Mouse (Mus musculus) bone marrow, adult 2 months (tissue): ENCODE data around the gene Bbs4.

Experiments used
- CTCF ChIP-seq: fragments of 200-500 bp; IDR thresholded peaks from 2 replicates; pipeline ENCODE4 v1.5.1; 2011; ENCODE audit warnings: low read length, control low read depth; ENCODE audit not compliant: control insufficient read depth, insufficient read depth
- POLR2A ChIP-seq: fragments of 200-500 bp; IDR thresholded peaks from 2 replicates; pipeline ENCODE4 v1.6.1; 2011; ENCODE audit warnings: low read depth, mild to moderate bottlenecking, control low read depth, low read length, borderline replicate concordance; ENCODE audit not compliant: control insufficient read depth

DNA sequence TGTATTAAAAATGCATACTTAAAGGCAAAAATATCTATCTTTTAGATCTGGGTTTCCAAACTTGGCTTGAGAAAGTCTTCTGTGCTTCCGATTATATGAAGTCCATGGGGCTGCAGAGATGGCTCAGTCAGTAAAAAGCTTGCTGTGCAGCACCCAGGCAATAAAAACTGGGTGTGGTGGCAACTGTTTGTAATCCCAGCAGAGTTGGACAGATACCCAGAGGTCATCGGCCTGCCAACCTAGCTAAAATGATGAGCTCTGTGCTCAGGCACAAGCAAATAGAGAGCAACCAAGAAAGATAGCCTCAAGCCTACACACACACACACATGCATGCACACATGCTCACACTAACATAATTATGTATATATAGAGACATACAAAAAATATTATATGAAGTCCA, 75.1 kb downstream of the Bbs4 start:
- TF ChIP-seq CTCF = no peak
- TF ChIP-seq POLR2A = no peak
